Mouse (Mus musculus) T-cell, adult 2 months (primary cell): ENCODE measurements around the gene Atp10a.

Experiments
- DNase-seq: peaks from one replicate; pipeline ENCODE4 v3.0.0; 2022; ENCODE audit warnings: low spot score

The Atp10a gene

DNA sequence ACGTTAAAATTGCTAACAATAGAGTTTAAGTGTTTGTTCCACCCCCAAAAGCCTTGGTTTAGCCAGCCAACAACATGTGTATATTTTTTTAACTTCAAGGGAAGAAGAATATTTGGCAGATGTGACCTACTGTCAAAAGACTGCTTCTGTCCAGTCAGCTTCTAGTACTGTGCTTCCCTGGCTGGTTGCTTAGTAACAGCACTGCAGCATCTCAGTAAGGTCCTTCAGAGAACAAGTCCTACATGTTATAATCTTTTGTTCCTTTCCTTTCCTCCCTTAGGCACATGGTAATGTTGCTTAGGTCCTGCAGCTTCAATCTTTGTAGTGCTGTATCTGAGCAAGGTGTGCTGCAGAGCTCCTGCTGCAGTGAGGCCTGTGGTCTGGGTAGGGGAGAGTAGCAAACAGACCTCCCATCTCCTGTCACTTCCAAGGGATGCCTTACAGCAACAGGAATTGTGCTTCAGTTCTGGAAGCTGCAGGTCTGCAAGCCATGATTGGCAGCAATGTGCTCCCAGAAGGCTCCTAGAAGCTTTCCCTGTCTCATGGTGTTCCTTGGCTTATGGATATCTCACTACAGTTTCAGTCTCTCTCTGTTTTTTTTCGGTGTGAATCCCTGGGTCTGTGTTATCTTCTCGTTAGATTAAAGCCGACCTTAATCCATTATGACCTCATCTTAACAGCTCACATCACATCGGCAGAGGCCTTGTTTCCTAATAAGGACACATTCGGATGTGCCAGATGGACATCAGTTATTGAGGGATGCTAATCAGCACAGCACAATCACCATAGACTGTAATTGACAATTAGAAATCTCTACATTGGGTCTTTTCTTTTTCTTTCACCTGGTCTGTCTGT lies 34.3 kb downstream of the Atp10a start:
- DNase-seq: no peak

DNA sequence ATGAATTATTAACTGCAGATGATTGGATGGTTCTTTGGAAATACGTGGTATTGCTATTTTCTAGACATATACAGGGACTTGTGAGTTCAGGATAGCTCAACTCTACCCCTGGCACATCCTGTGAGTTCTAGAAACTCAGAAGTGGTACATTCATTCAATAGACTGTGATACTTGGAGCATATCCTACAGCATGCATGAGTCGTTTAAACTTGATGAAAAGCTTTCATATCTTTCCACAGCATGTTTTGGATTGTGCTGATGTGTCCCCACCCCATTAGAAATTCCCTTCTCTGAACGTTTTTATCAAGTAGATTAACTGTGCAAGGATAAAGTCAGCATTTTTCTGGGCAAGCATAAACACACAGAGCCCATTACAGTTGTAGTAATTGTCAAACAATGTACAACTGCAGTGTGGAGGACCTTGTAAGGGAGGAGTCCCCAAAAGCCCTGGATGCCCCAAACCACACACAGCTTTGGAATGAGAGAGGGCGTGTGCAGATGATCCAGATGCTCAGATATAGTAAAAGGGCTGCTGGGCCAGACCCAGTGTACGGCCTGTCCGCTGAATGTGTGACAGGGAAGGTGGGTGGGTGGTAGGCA lies 35.1 kb downstream of the Atp10a start:
- DNase-seq: no peak

DNA sequence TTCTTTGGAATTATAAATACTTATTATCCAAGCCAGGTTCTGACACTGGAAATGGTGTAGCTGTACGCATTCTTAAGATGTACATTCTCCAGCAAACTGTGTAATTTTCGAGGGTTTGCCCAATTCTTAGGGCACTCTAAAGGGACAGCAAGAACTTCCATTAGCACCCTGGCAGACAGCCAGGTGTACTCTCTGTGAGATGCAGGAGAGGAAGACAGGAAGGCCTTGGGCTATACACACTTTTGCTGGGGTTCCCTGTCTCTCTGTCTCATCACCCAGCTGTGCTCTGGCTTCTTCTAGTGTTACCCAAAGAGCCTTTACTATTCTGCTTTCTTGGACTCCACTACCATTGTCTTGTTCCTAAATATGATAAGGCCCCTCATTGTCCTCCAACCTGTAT lies 36.7 kb downstream of the Atp10a start:
- DNase-seq: no peak

DNA sequence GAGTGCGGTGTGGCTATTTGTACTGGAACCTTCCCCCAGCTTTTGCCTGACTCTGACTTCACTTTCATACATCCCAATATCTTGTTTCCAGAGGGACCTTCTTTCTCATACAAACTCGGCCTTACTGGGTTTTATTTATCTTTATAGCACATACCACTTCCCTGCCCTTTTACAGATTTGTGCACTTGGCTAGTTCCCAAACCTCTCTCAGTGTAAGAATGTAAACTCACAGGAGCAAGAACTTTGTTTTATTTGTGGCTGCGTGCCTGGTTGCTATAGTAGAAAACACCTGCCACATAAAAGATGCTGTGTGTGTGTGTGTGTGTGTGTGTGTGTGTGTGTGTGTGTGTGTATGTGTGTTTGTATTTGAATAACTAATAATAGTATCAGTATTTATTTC lies 37.4 kb downstream of the Atp10a start:
- DNase-seq: no peak

DNA sequence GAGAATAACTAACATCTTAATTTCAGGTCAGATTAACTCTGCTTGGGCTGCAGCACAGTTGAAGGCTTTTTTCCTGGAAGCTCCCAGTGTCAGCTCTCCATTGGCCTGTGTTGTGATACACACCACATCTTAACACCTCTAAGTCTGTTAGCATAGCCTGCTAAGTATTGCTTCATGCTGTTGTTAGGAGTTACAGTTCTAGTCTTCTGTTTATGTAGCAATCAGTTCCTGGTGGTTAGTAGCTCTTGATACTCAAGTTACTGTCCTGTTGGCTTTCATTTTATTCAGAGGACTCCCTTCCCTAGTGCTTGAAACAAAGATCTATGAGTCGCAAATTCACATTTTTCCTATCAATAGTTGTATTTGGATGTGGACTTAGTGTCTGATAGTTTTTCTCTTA lies 39.7 kb downstream of the Atp10a start:
- DNase-seq: no peak

DNA sequence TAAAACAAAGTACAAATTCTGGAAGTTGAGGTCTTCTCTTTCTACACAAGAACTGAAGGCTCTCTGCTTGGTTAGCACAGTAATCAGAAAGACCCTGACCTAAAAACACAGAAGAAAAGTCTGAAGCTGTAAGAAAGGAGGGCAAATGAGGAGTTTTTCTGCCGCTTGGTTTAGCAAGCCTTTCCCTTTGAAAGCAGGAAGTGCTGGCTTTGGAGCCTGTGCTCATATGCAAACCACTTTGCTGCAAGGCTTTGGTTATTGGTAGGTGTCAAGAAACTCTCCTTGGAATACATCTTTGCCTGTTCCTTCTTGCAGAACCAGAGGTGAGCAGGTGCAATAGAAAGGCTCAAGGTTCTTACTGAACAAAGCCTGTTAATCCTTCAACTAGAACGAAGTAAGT lies 41.1 kb downstream of the Atp10a start:
- peak; percentile 56 for DNase-seq

DNA sequence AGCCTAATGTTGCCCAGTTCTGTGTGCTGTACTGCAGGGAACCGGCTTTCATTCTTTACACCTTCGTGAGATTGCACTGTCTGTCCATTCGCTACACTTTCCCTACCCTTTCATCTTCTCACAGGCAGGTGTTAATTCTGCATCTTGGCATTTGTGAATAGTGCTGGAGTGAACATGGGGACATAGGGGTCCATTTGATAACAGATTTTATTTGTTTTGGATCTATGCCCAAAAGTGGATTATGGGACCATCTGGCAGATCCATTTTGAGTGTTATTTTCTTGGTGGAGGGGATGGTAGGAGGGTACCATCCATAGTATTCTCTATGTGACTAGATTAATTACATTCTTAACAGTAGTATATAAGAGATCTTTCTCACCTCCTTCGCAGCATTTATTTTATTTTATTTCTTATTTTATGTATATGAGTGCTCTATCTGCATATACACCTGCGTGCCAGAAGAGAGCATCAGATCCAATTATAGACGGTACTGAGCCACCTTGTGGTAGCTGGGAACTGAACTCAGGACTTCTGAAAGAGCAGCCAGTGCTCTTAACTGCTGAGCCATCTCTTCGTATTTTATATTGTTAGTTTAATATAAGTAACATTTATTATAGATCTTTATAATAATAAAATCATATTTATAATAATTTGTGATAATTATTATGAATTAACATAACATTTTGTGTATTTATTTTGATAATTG lies 42.9 kb downstream of the Atp10a start:
- no peak for DNase-seq

DNA sequence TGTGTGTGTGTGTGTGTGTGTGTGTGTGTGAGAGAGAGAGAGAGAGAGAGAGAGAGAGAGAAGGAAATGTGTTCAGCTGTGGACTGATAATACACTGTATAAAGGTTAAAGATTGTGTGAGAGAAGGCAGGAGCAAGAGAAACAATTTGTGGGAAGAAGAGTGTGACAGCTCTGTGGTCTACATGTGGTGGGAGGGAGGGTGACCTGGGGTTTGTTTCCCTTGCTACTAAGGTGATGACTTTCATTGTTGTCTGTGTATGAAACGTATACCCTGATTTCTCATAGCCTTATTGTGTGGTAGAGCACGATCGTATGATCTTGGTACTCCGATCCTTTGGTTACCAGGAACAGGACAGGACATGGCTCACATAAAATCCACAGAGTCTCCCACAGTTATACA lies 45.3 kb downstream of the Atp10a start:
- DNase-seq: peak; percentile 67

DNA sequence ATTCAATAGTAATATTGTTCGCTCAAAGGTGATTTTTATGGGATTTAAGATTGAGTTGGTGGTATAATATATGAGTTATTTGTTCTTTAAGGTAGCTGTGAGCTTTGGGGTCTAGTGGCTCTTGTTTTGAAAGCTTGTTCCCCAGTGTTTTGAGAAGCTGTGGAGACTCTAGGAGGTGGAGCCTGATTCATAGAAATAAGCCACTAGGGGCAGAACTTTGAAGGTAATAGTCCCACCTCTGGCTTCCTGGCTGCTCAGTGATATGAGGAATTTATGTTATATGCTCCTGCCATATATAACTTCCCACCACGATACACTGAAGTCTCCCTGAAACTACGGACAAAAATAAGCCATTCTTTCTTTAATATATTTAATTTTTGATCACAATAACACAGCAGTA lies 49.2 kb downstream of the Atp10a start:
- DNase-seq: no peak

DNA sequence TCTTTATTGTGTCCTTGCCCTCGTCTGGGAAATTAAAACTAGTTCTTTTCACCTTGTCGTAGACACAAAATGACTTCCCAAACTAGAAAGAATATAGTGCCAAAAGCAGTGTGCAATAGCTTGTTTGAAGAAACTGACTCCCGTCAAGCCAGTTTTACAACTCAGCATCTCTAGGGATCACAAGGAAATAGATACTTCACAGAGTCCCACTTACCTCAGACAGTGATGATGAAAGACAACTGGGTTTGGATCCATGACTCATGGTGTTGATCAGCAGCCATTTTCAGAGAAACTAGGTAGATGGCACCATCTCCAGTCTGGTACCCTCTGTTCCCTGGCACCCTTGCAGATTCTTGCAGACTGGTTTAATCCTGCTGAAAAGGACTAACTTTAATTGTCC lies 53.3 kb downstream of the Atp10a start:
- no peak for DNase-seq

DNA sequence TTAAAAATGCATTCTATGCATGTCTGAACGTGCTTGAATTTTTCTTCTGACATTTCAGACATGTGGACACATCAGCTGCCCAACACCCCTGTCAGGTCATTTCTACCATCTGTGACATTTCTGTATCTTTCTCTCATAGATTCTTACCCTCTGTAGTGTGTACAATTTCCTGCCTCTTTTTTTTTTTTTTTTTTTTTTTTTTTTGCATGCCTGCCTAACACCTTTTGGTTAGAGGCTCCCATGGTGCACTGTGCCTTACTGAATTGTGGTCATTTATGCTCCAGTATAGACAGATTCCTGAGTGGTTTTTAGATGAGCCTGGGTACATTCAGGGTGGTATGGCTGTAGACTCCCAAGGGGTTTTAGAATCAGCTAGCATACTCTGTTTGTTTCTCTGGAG lies 54.3 kb downstream of the Atp10a start:
- DNase-seq: no peak

DNA sequence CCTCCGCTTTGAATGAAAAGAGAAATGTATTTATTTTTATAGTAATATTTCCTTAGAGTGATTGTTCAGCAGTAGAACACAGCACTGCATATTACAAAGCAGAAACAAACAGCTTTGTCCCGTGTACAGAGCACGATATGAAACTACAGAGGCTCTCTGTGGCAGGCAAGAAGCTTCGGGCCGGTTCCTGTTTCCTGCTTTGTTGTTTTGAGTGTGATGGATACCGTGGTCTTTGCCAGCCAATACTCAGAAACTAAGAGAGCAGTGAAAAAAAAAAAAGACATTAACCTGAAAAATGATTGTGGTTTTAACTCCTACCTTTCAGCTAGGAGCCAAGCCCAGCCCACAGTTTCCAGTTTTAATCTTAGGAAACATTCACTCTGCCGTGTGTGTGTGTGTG lies 55.8 kb downstream of the Atp10a start:
- DNase-seq: peak; percentile 60

DNA sequence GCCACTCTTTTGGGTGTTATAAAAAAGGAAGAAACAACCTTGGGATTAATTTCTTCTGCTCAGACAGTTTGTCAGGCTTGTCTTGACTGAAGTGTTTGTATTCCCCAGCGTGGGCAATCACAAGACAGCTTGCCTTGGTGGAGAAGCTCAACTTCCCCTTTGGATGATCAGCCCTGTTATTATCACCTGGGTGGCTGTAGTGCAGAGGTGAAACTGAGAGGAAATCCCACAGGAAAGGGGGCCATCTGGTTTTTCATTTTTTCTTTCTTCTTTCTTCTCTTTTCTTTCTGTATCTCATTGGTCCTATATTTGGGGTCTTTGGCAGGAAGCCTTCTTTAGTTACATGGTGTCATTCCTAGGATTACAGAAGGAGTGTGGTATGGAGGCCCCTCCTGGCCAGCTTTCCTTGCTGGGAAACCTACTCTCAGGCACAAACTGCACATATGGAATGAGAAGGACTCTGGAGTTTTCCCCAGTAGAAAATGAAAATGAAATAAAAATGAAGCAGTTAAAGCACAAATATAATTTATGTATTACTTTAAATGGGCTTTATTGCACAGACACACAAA lies 59.7 kb downstream of the Atp10a start:
- no peak for DNase-seq

DNA sequence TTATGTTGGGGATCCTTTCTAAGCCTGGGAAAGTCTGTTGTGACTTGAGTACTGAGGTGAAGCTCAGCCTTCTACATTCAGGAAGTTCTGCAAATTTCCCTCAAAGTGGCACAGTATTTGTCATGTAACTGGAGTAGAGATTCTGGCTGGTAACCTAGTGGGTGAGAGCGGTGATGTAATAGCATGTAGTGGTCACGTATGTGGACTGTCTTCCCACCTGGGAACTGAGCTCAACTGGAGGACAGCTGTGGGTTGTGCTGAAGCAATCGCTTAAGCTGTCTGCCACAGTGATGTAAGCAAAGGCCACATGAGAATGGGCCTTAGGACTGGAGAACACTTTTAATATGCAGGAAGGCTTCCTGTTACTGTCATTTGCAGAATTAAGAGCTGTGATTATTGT lies 60.7 kb downstream of the Atp10a start:
- no peak for DNase-seq

DNA sequence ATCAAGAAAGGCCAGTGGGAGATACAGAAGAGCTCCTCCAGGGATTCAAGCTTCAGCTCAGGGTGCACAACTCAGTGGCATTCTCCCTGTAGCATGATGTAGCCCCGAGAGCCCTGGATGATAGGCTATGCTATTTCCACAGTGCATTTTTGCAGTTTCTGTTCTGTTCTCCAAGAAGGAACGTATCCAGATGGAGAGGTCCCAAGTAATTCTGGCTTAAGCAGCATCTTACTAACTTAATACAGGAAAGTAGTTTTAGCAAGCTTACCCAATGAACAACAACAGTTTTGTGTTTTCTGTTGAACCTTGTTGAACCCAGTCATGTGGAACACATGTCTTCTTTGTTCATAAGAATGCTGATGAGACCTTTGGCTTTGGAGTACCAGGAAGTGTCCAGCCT lies 62.6 kb downstream of the Atp10a start:
- no peak for DNase-seq

DNA sequence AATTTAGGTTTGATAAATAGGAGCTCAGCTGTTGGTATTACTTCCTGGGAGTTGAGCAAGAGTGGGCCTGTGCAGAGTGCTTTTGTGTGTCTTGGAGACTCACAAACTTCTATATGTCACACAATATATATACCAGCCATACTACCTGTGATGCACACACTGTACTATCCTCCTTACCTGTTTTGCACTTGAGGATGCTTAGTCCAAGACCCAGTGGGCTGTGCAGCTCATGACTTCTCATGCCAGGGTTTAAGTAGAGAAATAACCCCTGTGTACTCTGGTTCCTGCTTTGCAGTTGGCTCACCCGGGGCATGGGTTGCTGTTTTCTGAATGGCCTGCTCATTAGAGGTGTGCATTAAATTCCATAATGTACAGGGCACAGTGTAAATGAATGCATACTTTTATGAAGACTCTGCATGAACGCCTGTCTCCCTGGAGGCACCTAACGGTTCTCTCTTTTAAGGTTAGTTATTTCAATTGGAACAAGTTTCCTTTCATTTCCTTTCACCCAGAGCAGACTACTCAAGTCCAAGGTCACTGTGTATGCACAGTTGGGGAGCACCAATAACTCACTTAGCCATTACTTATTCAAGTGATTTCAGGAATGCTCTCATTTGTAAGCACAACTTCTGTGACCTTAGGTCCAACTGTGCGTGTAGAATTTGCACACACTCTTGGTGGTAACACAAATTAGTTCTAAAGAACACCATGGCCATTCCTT lies 63.4 kb downstream of the Atp10a start:
- DNase-seq: no peak

DNA sequence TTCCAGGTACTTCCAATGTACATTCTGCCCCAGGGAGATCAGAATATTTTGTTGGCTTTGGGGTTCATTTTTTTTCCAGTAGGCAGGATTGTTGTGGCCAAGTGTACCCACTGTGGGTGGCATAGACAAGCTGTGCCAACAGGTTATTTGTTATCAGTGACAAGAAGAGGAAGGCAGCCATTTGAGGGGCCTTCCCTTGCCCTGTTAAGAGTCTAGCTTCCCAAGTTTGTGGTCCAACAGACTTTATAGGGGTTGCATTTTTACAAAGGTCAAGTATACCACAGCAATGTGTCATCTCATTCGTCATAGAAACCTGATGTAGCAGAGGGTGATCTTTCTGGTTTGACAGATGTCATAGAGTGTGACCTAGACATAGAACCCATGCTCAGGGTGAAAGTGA lies 66.3 kb downstream of the Atp10a start:
- no peak for DNase-seq

DNA sequence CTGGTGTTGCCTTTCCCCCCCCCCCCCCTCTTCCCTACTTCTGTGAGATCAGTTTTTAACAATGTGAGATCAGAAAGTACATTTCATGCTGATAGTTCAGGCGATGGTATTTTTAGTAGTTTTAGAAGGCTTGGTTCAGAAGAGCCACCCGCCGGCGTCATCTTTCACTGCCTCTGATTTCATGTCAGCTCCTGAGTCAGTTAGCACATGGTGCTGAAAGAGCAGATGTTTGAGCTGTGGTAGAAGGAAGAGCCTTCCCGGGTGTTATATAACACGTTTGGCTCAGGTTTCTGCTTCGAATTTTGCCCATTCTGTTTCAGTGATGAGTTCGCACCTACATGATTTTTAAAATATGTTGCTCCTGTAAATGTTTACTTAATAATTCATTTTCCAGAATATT lies 74.2 kb downstream of the Atp10a start:
- peak; percentile 29 for DNase-seq

DNA sequence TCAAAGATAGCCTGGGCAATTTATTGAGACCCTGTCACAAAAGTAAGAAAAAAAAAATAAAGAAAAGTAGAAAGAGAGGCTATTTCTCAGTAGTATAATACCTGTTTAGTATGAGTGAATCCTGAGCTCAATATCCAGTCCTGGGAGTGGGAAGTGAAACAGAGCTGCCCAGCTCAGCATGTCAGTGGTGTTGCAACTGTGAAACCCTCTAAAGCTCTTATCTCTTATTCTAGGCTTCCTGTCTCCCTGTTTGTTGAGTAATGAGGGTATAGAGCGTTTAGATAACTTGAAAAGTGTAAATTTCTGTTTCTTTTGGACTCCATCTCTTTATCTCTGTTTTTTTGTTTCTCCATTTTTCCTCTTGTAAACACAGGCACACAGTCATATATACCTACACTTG lies 74.9 kb downstream of the Atp10a start:
- DNase-seq: no peak

DNA sequence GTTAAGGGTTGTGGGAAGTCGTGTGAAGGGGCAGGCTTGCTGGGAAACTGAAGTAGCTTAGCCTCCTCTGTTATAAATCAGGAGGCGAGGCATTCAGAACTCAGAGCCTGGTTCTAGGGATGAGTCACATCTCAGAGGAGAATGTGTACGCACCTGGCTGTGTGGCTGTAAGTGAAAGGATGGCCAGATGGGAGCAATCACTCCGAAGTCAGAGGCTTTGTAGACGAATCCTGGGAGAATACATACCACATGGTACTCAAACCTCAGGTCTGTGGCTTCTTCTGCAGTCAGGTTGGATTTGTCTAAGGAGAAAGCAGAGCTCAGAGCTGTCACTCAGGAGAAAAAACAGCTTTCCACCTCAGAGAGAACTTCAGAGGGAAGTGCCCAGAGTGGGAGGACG lies 76.4 kb downstream of the Atp10a start:
- DNase-seq: no peak

DNA sequence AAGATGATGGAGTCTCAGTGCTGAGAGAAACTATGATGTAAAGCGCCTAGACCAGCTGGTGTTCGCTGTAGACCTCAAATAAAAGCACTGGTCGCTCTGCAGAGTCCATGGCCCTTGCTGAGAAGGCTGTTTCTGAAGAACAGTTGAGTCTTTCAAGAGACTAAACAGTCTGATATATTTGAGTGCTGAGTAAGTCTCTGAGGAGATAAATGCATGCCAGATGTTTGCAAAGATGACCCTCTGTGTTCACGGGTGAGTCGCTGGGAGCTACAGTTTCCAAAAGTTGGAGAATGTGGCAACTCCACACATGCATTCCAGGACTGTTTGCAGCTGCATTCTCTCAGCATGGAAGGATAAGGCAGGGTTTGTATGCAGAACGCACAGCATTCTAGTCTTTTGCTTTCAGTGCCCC lies 77.5 kb downstream of the Atp10a start:
- no peak for DNase-seq

DNA sequence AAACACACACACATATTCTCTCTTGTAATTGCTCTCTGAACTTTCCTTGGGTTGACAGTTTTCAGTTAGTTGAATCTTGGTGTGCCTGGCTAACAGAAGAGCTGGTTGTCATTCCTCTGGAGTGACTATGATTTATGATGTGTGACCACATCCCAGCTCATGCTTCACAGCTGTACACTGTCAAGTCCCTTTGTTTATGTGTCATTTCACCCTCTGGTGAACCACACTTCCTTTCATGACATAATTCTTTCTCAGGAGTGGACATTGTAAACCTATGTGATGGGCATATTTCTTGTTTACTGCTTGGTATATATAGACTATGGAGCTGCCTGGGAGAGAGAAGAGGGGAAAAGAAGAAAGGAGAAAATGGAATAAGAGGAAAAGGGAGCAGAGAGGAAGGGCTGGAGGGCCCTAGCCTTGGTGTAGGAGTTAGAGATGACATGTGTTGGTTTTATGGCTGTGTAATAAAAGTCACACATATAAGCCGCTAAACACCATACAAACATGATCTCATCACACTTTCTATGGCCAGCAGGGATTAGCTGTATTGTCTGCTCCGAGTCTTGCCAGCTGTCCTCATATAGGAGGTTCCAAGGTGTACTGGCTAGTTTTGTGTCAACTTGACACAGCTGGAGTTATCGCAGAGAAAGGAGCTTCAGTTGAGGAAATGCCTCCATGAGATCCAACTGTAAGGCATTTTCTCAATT lies 81.0 kb downstream of the Atp10a start:
- peak; percentile 12 for DNase-seq
